Mouse (Mus musculus): ENCODE results near the gene Tnfrsf23.
"Not testable (repeated sequence)": the region's sequence is repeated elsewhere in the genome, so short reads cannot be mapped to it uniquely, and the experiment has no call there.

The Tnfrsf23 gene

GRCm38 (mm10) chr7:143681566-143681965, 4.1 kb downstream of the Tnfrsf23 start:
- DNase-seq = no peak

DNA sequence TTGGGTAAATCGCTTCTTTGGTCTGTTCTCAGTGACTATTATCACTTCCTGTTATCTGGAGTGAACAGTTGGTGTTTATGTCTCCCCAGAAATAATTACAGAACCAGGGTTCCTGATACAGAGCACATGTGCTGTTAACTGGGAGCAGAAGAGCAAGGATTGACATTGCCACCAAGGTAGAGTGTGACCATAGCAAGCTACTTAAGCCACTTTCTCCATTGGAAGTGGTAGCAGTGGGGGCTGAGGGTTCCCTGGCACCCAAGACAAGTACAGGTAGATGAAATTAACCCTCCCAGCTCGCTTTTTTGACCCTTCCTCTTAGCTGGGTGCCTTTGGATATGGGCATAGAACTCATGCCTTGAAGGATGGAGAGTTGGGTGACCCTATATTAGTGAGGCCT, 4.8 kb downstream of the Tnfrsf23 start:
- DNase-seq = not testable (repeated sequence)

DNA sequence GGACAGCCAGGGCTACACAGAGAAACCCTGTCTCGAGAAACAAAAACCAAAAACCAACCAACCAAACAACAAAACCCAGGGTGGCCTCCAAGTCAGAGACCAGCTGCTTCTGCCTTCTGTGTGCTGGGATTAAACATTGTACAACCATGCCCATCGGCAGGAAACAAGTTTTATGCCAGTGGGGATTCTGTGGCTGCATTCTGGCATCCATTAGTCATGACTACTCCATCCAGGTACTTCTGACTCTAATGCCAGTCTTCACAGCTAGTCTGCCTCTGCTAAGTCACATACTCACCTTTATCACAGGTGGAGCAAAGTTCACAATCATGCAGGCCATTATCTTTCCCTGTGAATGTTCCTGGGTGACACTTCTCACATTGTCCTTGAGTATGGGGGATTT, 6.0 kb downstream of the Tnfrsf23 start:
- DNase-seq = not testable (repeated sequence)

- DNase-seq = no peak
Observed at GRCm38 (mm10) chr7:143666427-143667311, 19.0 kb downstream of the Tnfrsf23 start.

DNA sequence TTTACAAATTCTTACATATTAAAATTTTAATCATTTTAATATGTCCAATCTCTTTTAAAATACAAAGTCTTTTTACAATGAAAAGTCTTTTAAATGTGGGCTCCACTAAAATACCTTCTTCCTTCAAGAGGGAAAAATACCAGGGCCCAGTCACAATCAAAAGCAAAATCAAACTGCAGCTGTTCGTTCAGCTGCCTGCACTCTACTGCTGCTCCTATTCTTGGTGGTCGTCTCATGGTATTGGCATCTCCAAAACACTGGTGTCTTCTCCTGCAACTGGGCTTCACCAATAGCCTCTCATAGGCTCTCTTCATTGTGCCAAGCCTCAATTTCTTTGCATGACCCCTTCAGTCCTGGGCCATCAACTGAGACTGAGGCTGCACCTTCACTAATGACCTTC, 22.2 kb downstream of the Tnfrsf23 start:
- no peak for DNase-seq

- no peak for DNase-seq
Observed at GRCm38 (mm10) chr7:143660797-143661196, 24.9 kb downstream of the Tnfrsf23 start.

DNA sequence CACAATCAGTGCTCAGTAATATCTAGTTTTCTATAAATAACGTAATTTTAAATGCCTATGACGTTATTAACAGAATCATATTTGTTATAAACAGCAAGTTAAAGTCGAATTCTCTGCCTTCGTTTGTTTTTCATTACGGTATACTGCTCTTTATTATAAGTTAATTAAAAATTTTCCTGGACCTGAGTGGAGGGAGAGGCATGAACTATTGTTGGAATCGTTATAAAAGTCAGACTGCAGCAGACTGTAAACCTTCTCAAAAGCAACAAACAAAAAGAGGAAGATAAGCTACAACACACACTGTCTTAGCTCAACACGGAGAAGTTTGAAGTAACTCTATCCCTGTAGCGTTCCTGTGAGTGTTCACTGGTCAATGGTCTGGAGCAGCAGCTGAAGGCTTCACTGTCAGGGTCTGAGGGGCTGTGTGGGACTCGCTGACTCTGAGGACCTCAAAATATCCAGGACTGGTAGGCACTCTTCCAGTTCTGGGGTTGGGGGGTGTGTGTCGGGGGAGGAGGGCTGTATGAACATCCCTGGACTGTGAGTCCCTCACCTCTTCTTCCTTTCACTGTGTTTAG, 35.8 kb downstream of the Tnfrsf23 start:
- DNase-seq = not testable (repeated sequence)

DNA sequence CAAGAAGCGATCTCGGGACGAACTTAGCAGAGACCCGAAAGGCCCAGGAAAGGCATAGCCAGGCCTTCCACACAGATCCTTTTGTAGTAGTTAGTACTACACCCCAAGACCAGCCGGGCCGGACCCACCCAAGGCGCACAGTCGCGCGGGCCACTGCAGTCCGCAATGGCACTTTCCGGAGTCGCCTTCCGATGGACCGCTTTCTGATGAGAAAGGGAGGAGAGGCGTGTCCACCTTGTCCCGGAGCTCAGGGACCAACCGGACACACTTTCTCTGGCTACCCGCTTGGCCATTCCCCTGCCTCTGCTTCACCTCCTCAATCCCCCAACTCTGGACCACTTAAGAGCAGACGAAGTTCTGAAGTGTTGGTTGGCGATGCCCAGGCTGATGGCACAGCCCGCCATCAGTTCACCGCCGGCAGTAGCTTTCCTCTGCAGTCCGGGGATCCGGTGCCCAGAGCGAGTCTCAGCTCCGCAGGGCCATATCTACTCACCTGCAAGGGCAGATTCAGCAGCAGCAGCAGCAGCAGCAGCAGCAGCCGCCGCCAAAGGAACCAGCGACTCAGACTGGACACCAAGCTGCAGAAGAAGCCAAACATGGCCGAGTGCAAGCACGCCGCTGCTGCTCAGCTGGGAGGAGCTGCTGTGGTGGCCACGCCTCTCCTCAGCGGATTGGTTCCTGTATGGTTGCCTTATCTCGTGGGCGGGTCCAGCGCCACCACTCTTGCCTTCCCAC, 36.5 kb downstream of the Tnfrsf23 start, which contains the start of gene Tnfrsf22:
Tnfrsf22 (minus strand) TSS at position 628 of the 735 bp plus-strand sequence.
- peak; percentile 94 for DNase-seq

- DNase-seq = not testable (repeated sequence)
Observed at GRCm38 (mm10) chr7:143643949-143644348, 41.7 kb downstream of the Tnfrsf23 start.

GRCm38 (mm10) chr7:143636674-143637073, 49.0 kb downstream of the Tnfrsf23 start:
- DNase-seq = no peak

DNA sequence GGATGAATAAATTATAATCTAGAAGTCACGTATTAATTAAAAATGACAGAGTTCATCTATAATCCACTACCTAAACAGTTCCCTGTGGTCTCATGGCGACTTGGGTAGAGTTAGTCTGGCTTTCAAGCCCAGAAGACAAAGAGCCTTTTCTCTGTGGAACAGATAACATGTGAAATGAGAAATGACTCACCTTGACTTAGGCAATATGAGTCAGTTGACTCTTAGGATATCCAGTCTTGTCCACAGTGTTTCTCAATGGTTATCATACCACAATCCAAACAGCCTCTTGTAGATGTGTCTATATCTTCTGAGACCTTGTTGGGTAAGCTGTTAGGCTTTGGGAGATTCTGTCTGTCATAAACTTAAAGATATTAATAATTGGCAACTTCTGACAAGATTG, 54.2 kb downstream of the Tnfrsf23 start:
- no peak for DNase-seq

GRCm38 (mm10) chr7:143629501-143629900, 56.2 kb downstream of the Tnfrsf23 start:
- DNase-seq = no peak

DNA sequence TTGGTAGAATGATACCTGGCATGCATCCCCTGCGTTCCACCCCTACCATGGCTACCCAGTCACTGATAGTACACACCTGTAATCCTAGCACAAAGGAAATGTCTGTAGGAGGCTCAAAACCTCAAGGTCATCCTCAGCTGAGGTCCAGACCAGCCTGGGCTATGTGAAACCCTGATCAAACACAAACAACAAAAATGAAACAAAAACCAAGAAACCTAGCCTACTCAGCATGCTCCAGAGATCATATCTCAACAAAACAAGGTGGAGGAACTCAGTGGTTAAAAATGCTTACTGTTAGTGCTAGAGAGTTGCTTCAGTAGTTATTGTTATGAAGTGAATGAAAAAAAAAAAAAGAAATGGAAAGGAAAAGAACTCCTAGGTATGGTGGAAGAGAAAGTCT, 57.1 kb downstream of the Tnfrsf23 start, which contains the start of gene Tnfrsf26:
Tnfrsf26 (minus strand) TSS at position 183 of the 400 bp plus-strand sequence.
- no peak for DNase-seq

DNA sequence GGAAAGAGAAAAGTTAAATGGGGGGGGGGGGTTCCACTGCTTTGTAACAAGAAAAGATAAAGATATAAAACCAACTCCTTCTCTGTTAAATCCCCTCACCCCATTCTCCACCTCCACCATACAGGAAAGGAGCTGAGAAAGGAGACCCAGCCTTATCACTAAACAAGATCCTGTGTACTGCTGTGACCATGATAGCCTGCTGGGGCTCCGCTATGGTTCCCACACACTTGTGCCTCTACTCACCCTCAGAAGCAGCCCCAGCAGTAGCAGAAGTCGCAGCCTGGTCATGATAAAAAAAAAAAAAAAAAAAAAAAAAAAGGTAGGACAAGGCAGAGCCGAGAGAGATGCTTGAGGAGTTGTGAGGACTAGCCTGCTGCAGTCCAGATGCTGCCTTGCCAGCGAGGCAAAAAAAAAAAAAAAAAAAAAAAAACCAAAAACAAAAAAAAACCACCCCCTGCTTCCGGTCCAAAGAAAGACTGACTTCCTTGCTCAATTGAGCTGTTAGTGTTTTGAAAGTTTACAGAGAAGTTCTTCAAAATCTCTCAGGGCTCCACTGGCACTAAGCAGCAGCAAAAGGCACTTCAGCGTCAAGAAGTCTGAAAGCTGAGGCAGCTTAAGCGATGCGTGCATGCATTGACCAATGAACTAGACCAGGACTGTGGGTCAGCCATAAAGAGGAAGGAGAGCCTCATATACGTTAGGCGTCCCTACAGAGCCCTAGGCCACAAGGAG, 58.0 kb downstream of the Tnfrsf23 start:
- peak; percentile 17 for DNase-seq

GRCm38 (mm10) chr7:143626178-143626577, 59.5 kb downstream of the Tnfrsf23 start:
- no peak for DNase-seq

- no peak for DNase-seq
Observed at GRCm38 (mm10) chr7:143625151-143625550, 60.5 kb downstream of the Tnfrsf23 start.

- no peak for DNase-seq
Observed at GRCm38 (mm10) chr7:143624561-143624960, 61.1 kb downstream of the Tnfrsf23 start.

DNA sequence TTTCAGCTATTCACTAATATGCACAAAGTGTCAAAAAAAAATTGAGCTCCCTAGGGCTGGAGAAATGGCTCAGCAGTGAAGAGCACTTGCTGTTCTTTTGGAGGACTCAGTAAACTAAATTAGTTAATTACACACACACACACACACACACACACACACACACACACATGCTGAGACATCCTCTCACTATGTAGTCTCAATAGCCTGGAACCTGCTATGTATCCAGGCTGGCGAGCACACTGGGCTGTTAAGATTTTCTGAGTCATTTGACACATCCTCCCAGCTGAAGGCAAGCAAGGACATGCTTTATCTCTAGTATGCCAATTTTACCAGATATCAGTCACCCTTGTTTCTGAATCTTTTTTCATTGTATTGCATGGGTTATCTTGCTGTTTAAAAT, 64.7 kb downstream of the Tnfrsf23 start:
- DNase-seq = no peak

Data from lung, postnatal 36 days (tissue).